ENCODE assay signal across 11 mouse cellular contexts in the genomic region with DNA sequence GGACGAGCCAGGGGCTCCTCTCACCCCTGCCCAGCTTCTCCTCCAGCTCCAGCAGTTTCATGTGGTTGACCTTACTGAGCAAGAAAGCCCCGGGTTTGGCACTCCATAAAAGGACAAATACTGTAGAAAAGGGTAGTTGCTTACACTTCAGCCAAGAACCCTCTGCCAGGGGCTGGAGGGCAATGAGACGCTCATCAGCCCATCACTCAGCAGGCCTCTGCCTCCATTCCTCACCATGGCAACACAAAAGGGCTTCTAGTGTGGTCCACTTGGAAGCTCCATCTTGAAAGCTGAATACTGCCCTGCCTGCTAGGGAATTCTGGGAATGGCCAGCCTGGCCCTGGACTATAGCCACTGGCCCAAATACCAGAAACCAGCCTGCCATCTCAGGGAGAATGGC. TPM values are rescaled to one million over a fixed set of nuclear protein-coding genes. Genes with fewer than 3 reads are reported as not detected.
A peak's percentile ranks its signal among the peaks of the same experiment; 100 is the strongest.
DNase-seq lines count a peak whose midpoint lies in the region; ATAC-seq lines count a peak whose summit lies in the region.
"Had no signal": no experiment of that assay in that cellular context is flagged by ENCODE, and none has a peak within 500 bp of the region (broad histone marks: within the 10 kb centered on the region; RNA-seq: fewer than 3 reads in every experiment).

No protein-coding gene starts in this region.

- H3K9ac ChIP-seq in embryonic facial prominence, embryonic 15.5 days, result no peak overlapping the region
- H3K9ac ChIP-seq in neural tube, embryonic 15.5 days (replicated peaks), result no peak overlapping the region
- H3K9ac ChIP-seq: embryonic facial prominence, embryonic 12.5 days; neural tube, embryonic 12.5 days had no signal

- H3K4me2 ChIP-seq in embryonic facial prominence, embryonic 15.5 days (replicated peaks), result no peak overlapping the region
- no peak overlapping the region for H3K4me2 ChIP-seq in neural tube, embryonic 15.5 days
- H3K4me2 ChIP-seq: embryonic facial prominence, embryonic 12.5 days; neural tube, embryonic 12.5 days had no signal

- peaks cover 14% of the 10 kb centered on the region for H3K4me1 ChIP-seq in embryonic facial prominence, embryonic 15.5 days
- H3K4me1 ChIP-seq in neural tube, embryonic 15.5 days, result peaks cover 49% of the 10 kb centered on the region

- H3K4me3 ChIP-seq in embryonic facial prominence, embryonic 15.5 days (replicated peaks), result no peak overlapping the region
- H3K4me3 ChIP-seq in neural tube, embryonic 15.5 days (replicated peaks), result no peak overlapping the region
- H3K4me3 ChIP-seq: embryonic facial prominence, embryonic 12.5 days; neural tube, embryonic 12.5 days had no signal

- no peaks in the 10 kb centered on the region for H3K27me3 ChIP-seq in embryonic facial prominence, embryonic 15.5 days
- no peaks in the 10 kb centered on the region for H3K27me3 ChIP-seq in neural tube, embryonic 15.5 days (replicated peaks)
- H3K27me3 ChIP-seq: embryonic facial prominence, embryonic 12.5 days; neural tube, embryonic 12.5 days had no signal

- intact Hi-C loops in left cerebral cortex, postnatal 36 days (cut with DNase I), result no loop called here

- ATAC-seq in embryonic facial prominence, embryonic 15.5 days (ENCODE audit: insufficient number of reproducible peaks, low FRiP score, low TSS enrichment, low read depth), result no peak
- peak; percentile 62 for ATAC-seq in neural tube, embryonic 15.5 days (ENCODE audit: low FRiP score)

- no peaks in the 10 kb centered on the region for H3K9me3 ChIP-seq in embryonic facial prominence, embryonic 15.5 days (replicated peaks)
- H3K9me3 ChIP-seq in neural tube, embryonic 15.5 days (replicated peaks), result no peaks in the 10 kb centered on the region
- H3K9me3 ChIP-seq: embryonic facial prominence, embryonic 12.5 days; neural tube, embryonic 12.5 days had no signal

- peak; percentile 47 for DNase-seq in left cerebral cortex, adult 11 months (ENCODE audit: low spot score)
- no peak for DNase-seq in left cerebral cortex, postnatal 36 days (ENCODE audit: low spot score in 2 of 2)
- peak; percentile 69 to 83 for DNase-seq in layer of hippocampus, adult 8-10 months (ENCODE audit: low spot score in 2 of 2)
- no peak for DNase-seq in adrenal gland, adult 18-20 months (ENCODE audit: low spot score in 2 of 2)
- DNase-seq in heart, adult 18-20 months, result no peak
- no peak for DNase-seq in spleen, adult 18-20 months

- H3K36me3 ChIP-seq in embryonic facial prominence, embryonic 15.5 days, result no peaks in the 10 kb centered on the region
- H3K36me3 ChIP-seq in neural tube, embryonic 15.5 days, result no peaks in the 10 kb centered on the region
- H3K36me3 ChIP-seq: embryonic facial prominence, embryonic 12.5 days; neural tube, embryonic 12.5 days had no signal

- H3K27ac ChIP-seq in embryonic facial prominence, embryonic 15.5 days (replicated peaks), result 0 out of 2 replicates have a peak overlapping the region, but pooled peaks have one; percentile 34
- H3K27ac ChIP-seq in neural tube, embryonic 15.5 days (replicated peaks), result peak overlapping the region; percentile 48
- H3K27ac ChIP-seq: embryonic facial prominence, embryonic 12.5 days; neural tube, embryonic 12.5 days had no signal

- WGBS in embryonic facial prominence, embryonic 15.5 days, result 27% methylated on average over 3 of the region's 3 CpGs
- whole genome bisulfite sequencing in neural tube, embryonic 15.5 days, result 17% methylated on average over 3 of the region's 3 CpGs

RNA-seq across cellular contexts. Expression of a gene that starts 49.3 kb away (rescaled TPM):
- total RNA-seq in left cerebral cortex, postnatal 36 days (2021), result 10 to 100 TPM; 85.7 to 87.4 TPM
- 25.4 and 27.6 TPM in 2 replicates for polyA plus RNA-seq in embryonic facial prominence, embryonic 15.5 days (2015; fragmentation: Nextera tagmentation; extraction: Ambion mirVana)
- total RNA-seq in layer of hippocampus, adult 8-10 months (2022), result 100 to 1,000 TPM; 164 to 194 (median 183) TPM
- polyA plus RNA-seq in neural tube, embryonic 15.5 days (2015; fragmentation: Nextera tagmentation; extraction: Ambion mirVana), result 32.9 and 35.0 TPM in 2 replicates
- total RNA-seq in adrenal gland, adult 18-20 months (2021), result 10 to 100 TPM in 1 of 2 experiments, 1 to 10 TPM in 1; 8.9 to 10.3 TPM
- total RNA-seq in heart, adult 18-20 months (2021), result 1 to 10 TPM; 1.7 to 2.8 TPM
- total RNA-seq: MEL had no signal

Comparison
In these comparisons a context has a peak if more than half of its experiments do, and no peak if none do; other contexts are left out.
1. DNase-seq: peak in left cerebral cortex, adult 11 months (single experiment) and layer of hippocampus, adult 8-10 months (2 of 2); none in left cerebral cortex, postnatal 36 days (0 of 2), adrenal gland, adult 18-20 months (0 of 2), heart, adult 18-20 months (0 of 2) and spleen, adult 18-20 months (0 of 2).
2. RNA of a gene that starts 49.3 kb away (total RNA-seq): 164 to 194 TPM in layer of hippocampus, adult 8-10 months and 85.7 to 87.4 TPM in left cerebral cortex, postnatal 36 days; 8.9 to 10.3 TPM in adrenal gland, adult 18-20 months and 1.7 to 2.8 TPM in heart, adult 18-20 months; every median in the first group is over 4 times any median in the second.